Mouse (Mus musculus): ENCODE measurements around the gene Cbwd1.

GRCm38 (mm10) chr19:24873873-24874272, 87.5 kb downstream of the Cbwd1 start:
- TF ChIP-seq CTCF (IDR thresholded peaks at IDR 0.05; ENCODE audit: control insufficient read depth, insufficient read depth, low read length) (no peak), POLR2A (IDR thresholded peaks at IDR 0.05; ENCODE audit: borderline replicate concordance, control insufficient read depth, low read depth, low read length) (no peak)

Data from bone marrow, adult 2 months (tissue).